Mouse (Mus musculus): ENCODE data around the gene Thap12. TPM values are rescaled to one million over a fixed set of nuclear protein-coding genes. Genes with fewer than 3 reads are reported as not detected.

Thap12 gene
- total and polyA plus RNA-seq, 3 experiments: 28.3 to 79.1 (median 58.2) TPM

DNA sequence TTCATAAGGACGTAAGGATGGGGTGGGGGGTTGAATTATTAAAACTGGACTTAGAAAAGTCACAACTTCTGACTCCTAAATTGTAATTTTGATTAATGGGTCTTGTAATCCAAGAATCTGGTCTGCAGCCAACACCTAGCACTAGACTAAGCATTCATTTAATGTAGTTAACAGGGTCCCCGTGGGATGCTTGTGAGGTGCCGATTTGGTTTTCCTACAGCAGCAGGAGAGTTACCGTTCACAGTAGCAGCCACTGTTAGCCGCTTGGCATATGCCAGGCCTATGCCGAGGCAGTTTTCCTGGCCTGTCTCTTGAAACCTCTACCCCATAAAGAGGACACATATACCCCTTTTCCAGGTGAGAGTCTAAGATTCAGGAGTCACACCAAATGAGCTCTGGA, 18.7 kb downstream of the Thap12 start:
- Histone ChIP-seq H3K4me3 (ENCODE audit: low read depth, low read length) (no peak overlapping the region), H3K36me3 (replicated peaks) (peaks cover 28% of the 10 kb centered on the region), H3K9me3 (replicated peaks) (no peaks in the 10 kb centered on the region), H3K4me1 (ENCODE audit: insufficient read depth, low read depth, low read length) (no peaks in the 10 kb centered on the region), H3K27me3 (ENCODE audit: insufficient read depth, low read length) (peaks cover 28% of the 10 kb centered on the region)
- ATAC-seq (ENCODE audit: extremely low read depth, insufficient number of reproducible peaks, low FRiP score, poor library complexity, severe bottlenecking) (no peak), DNase-seq (ENCODE audit: low spot score) (no peak)
- TF ChIP-seq GATA1 (IDR thresholded peaks at IDR 0.05; ENCODE audit: borderline replicate concordance, low read length) (no peak), TAL1 (conservative IDR thresholded peaks at IDR 0.05; ENCODE audit: low read depth, low read length) (no peak), GATA2 (IDR thresholded peaks at IDR 0.05; ENCODE audit: borderline replicate concordance, low read depth, low read length) (no peak), CTCF (IDR thresholded peaks at IDR 0.05; ENCODE audit: low read depth, low read length) (no peak), POLR2AphosphoS5 (IDR thresholded peaks at IDR 0.05; ENCODE audit: insufficient replicate concordance, low read depth, low read length) (no peak)

GRCm38 (mm10) chr7:98725686-98726195, 22.8 kb downstream of the Thap12 start:
- Histone ChIP-seq H3K4me3 (ENCODE audit: low read depth, low read length) (no peak overlapping the region), H3K9me3 (replicated peaks) (no peaks in the 10 kb centered on the region), H3K27me3 (ENCODE audit: insufficient read depth, low read length) (peaks cover 55% of the 10 kb centered on the region), H3K4me1 (ENCODE audit: insufficient read depth, low read depth, low read length) (peaks cover 4% of the 10 kb centered on the region; the same call in 1 of the 2 replicates), H3K36me3 (replicated peaks) (peaks cover 2% of the 10 kb centered on the region)
- ATAC-seq (ENCODE audit: extremely low read depth, insufficient number of reproducible peaks, low FRiP score, poor library complexity, severe bottlenecking): no peak
- no peak for DNase-seq (ENCODE audit: low spot score)
- TF ChIP-seq CTCF (IDR thresholded peaks at IDR 0.05; ENCODE audit: low read depth, low read length) (no peak), POLR2AphosphoS5 (IDR thresholded peaks at IDR 0.05; ENCODE audit: insufficient replicate concordance, low read depth, low read length) (no peak), TAL1 (conservative IDR thresholded peaks at IDR 0.05; ENCODE audit: low read depth, low read length) (no peak), GATA2 (IDR thresholded peaks at IDR 0.05; ENCODE audit: borderline replicate concordance, low read depth, low read length) (no peak), GATA1 (IDR thresholded peaks at IDR 0.05; ENCODE audit: borderline replicate concordance, low read length) (no peak)

GRCm38 (mm10) chr7:98727986-98728385, 25.1 kb downstream of the Thap12 start:
- Histone ChIP-seq H3K27me3 (ENCODE audit: insufficient read depth, low read length) (peaks cover 60% of the 10 kb centered on the region), H3K4me1 (ENCODE audit: insufficient read depth, low read depth, low read length) (peaks cover 4% of the 10 kb centered on the region; the same call in 1 of the 2 replicates), H3K4me3 (ENCODE audit: low read depth, low read length) (no peak overlapping the region), H3K9me3 (replicated peaks) (no peaks in the 10 kb centered on the region), H3K36me3 (replicated peaks) (no peaks in the 10 kb centered on the region)
- TF ChIP-seq POLR2AphosphoS5 (IDR thresholded peaks at IDR 0.05; ENCODE audit: insufficient replicate concordance, low read depth, low read length): no peak
- TF ChIP-seq GATA2 (IDR thresholded peaks at IDR 0.05; ENCODE audit: borderline replicate concordance, low read depth, low read length): no peak
- TF ChIP-seq GATA1 (IDR thresholded peaks at IDR 0.05; ENCODE audit: borderline replicate concordance, low read length): no peak
- TF ChIP-seq CTCF (IDR thresholded peaks at IDR 0.05; ENCODE audit: low read depth, low read length): no peak
- DNase-seq (ENCODE audit: low spot score) (no peak), ATAC-seq (ENCODE audit: extremely low read depth, insufficient number of reproducible peaks, low FRiP score, poor library complexity, severe bottlenecking) (no peak)

GRCm38 (mm10) chr7:98728499-98728898, 25.6 kb downstream of the Thap12 start:
- H3K4me3 ChIP-seq (ENCODE audit: low read depth, low read length): no peak overlapping the region
- H3K27me3 ChIP-seq (ENCODE audit: insufficient read depth, low read length): peaks cover 61% of the 10 kb centered on the region
- ATAC-seq (ENCODE audit: extremely low read depth, insufficient number of reproducible peaks, low FRiP score, poor library complexity, severe bottlenecking) (no peak), DNase-seq (ENCODE audit: low spot score) (no peak)
- no peaks in the 10 kb centered on the region for H3K36me3 ChIP-seq (replicated peaks)
- no peaks in the 10 kb centered on the region for H3K9me3 ChIP-seq (replicated peaks)
- H3K4me1 ChIP-seq (ENCODE audit: insufficient read depth, low read depth, low read length): peaks cover 4% of the 10 kb centered on the region; the same call in 1 of the 2 replicates
- TF ChIP-seq POLR2AphosphoS5 (IDR thresholded peaks at IDR 0.05; ENCODE audit: insufficient replicate concordance, low read depth, low read length) (no peak), TAL1 (conservative IDR thresholded peaks at IDR 0.05; ENCODE audit: low read depth, low read length) (no peak), GATA1 (IDR thresholded peaks at IDR 0.05; ENCODE audit: borderline replicate concordance, low read length) (no peak), CTCF (IDR thresholded peaks at IDR 0.05; ENCODE audit: low read depth, low read length) (no peak), GATA2 (IDR thresholded peaks at IDR 0.05; ENCODE audit: borderline replicate concordance, low read depth, low read length) (no peak)

DNA sequence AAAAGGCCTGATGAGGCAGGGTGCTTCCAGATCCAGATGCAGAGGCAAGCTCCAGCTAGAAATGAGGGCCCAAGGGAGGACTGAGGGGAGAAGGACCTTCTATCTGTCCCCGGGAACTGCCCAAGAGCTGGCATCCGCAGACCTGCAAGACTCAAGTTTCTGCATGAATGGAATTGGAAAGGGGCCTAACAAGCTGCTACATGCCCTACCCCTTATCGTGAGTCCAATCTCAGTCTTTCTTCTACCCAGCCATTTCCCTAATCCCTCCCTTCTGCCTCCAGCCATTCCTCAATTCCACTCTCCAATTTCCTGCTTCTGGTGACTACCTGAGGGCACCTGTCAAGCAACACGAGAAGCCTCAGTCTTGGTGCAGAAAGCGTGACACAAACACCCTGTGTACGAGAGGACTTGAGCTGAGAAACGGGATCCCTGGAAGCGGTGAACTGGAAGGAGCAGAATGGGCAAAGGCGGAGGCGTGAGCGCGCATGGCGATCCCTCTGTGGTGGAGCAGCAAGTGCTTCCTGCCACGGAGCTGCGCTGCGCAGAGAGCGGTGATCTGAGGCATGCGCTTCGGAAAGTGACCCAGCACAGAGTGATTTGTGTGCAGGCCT, 26.9 kb downstream of the Thap12 start:
- Histone ChIP-seq H3K4me3 (ENCODE audit: low read depth, low read length) (no peak overlapping the region), H3K4me1 (ENCODE audit: insufficient read depth, low read depth, low read length) (peaks cover 4% of the 10 kb centered on the region; the same call in 1 of the 2 replicates), H3K9me3 (replicated peaks) (no peaks in the 10 kb centered on the region), H3K36me3 (replicated peaks) (no peaks in the 10 kb centered on the region), H3K27me3 (ENCODE audit: insufficient read depth, low read length) (peaks cover 56% of the 10 kb centered on the region)
- no peak for DNase-seq (ENCODE audit: low spot score)
- no peak for ATAC-seq (ENCODE audit: extremely low read depth, insufficient number of reproducible peaks, low FRiP score, poor library complexity, severe bottlenecking)
- TF ChIP-seq GATA2 (IDR thresholded peaks at IDR 0.05; ENCODE audit: borderline replicate concordance, low read depth, low read length) (no peak), CTCF (IDR thresholded peaks at IDR 0.05; ENCODE audit: low read depth, low read length) (no peak), POLR2AphosphoS5 (IDR thresholded peaks at IDR 0.05; ENCODE audit: insufficient replicate concordance, low read depth, low read length) (no peak), TAL1 (conservative IDR thresholded peaks at IDR 0.05; ENCODE audit: low read depth, low read length) (no peak), GATA1 (IDR thresholded peaks at IDR 0.05; ENCODE audit: borderline replicate concordance, low read length) (no peak)

- Histone ChIP-seq H3K27me3 (ENCODE audit: insufficient read depth, low read length) (peaks cover 35% of the 10 kb centered on the region), H3K4me1 (ENCODE audit: insufficient read depth, low read depth, low read length) (peaks cover 4% of the 10 kb centered on the region; the same call in 1 of the 2 replicates), H3K9me3 (replicated peaks) (no peaks in the 10 kb centered on the region), H3K36me3 (replicated peaks) (no peaks in the 10 kb centered on the region), H3K4me3 (ENCODE audit: low read depth, low read length) (no peak overlapping the region)
- TF ChIP-seq GATA1 (IDR thresholded peaks at IDR 0.05; ENCODE audit: borderline replicate concordance, low read length): no peak
- DNase-seq (ENCODE audit: low spot score) (no peak), ATAC-seq (ENCODE audit: extremely low read depth, insufficient number of reproducible peaks, low FRiP score, poor library complexity, severe bottlenecking) (no peak)
Measured at GRCm38 (mm10) chr7:98733958-98734357, 31.1 kb downstream of the Thap12 start.
